Mouse (Mus musculus) heart, postnatal 0 days (tissue): ENCODE data around the gene Myrf. TPM values are rescaled to one million over a fixed set of nuclear protein-coding genes. Genes with fewer than 3 reads are reported as not detected.
A peak's percentile ranks its signal among the peaks of the same experiment; 100 is the strongest.

Experiments
- ATAC-seq: fragments of 200-750 bp; cut with Nextera tagmentation; 2 replicates; pipeline ENCODE4 v1.8.0; 2017; ENCODE audit warnings: low read depth, moderate number of reproducible peaks, moderate library complexity; ENCODE audit not compliant: insufficient read depth
- DNase-seq: peaks from one replicate; pipeline ENCODE4 v3.0.0-alpha.2; 2016; ENCODE audit warnings: low spot score
- H3K27ac ChIP-seq: fragments of 300-500 bp; sonication (generic); 2 replicates; pipeline ENCODE4 v1.5.1; 2014; ENCODE audit warnings: low read depth, mild to moderate bottlenecking
- H3K27me3 ChIP-seq: fragments of 300-500 bp; sonication (generic); 2 replicates; pipeline ENCODE4 v1.6.1; 2014; ENCODE audit warnings: low read length, mixed read lengths; ENCODE audit not compliant: control insufficient read depth, insufficient read depth
- H3K36me3 ChIP-seq: fragments of 300-500 bp; sonication (generic); replicated peaks from 2 replicates; pipeline ENCODE4 v1.6.1; 2014; ENCODE audit warnings: low read length, mixed read lengths; ENCODE audit not compliant: control insufficient read depth, insufficient read depth
- H3K4me1 ChIP-seq: fragments of 300-500 bp; sonication (generic); 2 replicates; pipeline ENCODE4 v1.6.1; 2014; ENCODE audit warnings: antibody characterized with exemption; ENCODE audit not compliant: control insufficient read depth, insufficient read depth
- H3K4me2 ChIP-seq: fragments of 300-500 bp; sonication (generic); 2 replicates; pipeline ENCODE4 v1.6.1; 2014; ENCODE audit warnings: low read depth, mild to moderate bottlenecking, low read length, moderate library complexity
- H3K4me3 ChIP-seq: fragments of 300-500 bp; sonication (generic); 2 replicates; pipeline ENCODE4 v1.5.1; 2014; ENCODE audit warnings: low read depth, low read length
- H3K9ac ChIP-seq: fragments of 300-500 bp; sonication (generic); replicated peaks from 2 replicates; pipeline ENCODE4 v1.6.1; 2014; ENCODE audit warnings: low read depth, low read length, mixed read lengths
- H3K9me3 ChIP-seq: fragments of 300-500 bp; sonication (generic); replicated peaks from 2 replicates; pipeline ENCODE4 v1.6.1; 2016; ENCODE audit warnings: low read length; ENCODE audit not compliant: control insufficient read depth
- CTCF ChIP-seq: IDR thresholded peaks from 2 replicates; pipeline ENCODE4 v1.5.1; 2016; ENCODE audit warnings: antibody characterized with exemption, control low read depth, low read depth
- EP300 ChIP-seq: IDR thresholded peaks from 2 replicates; pipeline ENCODE4 v1.6.1; 2016; ENCODE audit warnings: antibody characterized with exemption, low read depth
- WGBS: fragments of 180-500 bp; shearing (Covaris S2); extraction: QIAGEN DNeasy Blood & Tissue Kit; methylation state at CpG from one replicate; pipeline ENCODE4 v1.1.7; 2014; 5-methylcytosine and 5-hydroxymethylcytosine counted together
- polyA plus RNA-seq: library from polyadenylated mRNA; unstranded; fragments of >200 nt; fragmentation: Nextera tagmentation; extraction: Ambion mirVana; gene quantifications from 2 replicates; pipeline ENCODE4 v1.2.1, GENCODE M21; 2015
- total RNA-seq: library from RNA; depleted of rRNA; stranded (reverse); fragments of >200 nt; gene quantifications from 2 replicates; pipeline ENCODE4 v1.2.3, GENCODE M21; 2014; ENCODE audit warnings: low replicate concordance

The Myrf gene
- total and polyA plus RNA-seq, 2 experiments from 2014 or later, result 1.3 to 4.9 TPM

- ATAC-seq (no peak), DNase-seq (no peak)
- Histone ChIP-seq H3K4me2 (no peak overlapping the region), H3K9me3 (no peaks in the 10 kb centered on the region), H3K27ac (no peak overlapping the region), H3K4me1 (peaks cover 5% of the 10 kb centered on the region; the same call in 1 of the 2 replicates), H3K36me3 (peaks cover 39% of the 10 kb centered on the region), H3K9ac (no peak overlapping the region), H3K27me3 (no peaks in the 10 kb centered on the region), H3K4me3 (no peak overlapping the region)
- WGBS, result 57% methylated on average over 2 of the region's 2 CpGs
- no peak for TF ChIP-seq CTCF
- no peak for TF ChIP-seq EP300
These were observed 42.3 kb downstream of the Myrf start for GRCm38 (mm10) chr19:10198286-10198685.

- H3K36me3 ChIP-seq, result peaks cover 50% of the 10 kb centered on the region
- H3K27me3 ChIP-seq, result no peaks in the 10 kb centered on the region
- no peaks in the 10 kb centered on the region for H3K9me3 ChIP-seq
- H3K9ac ChIP-seq, result no peak overlapping the region
- no peak overlapping the region for H3K4me2 ChIP-seq
- ATAC-seq (no peak), DNase-seq (no peak)
- no peak overlapping the region for H3K27ac ChIP-seq
- H3K4me1 ChIP-seq, result no peaks in the 10 kb centered on the region
- no peak for TF ChIP-seq EP300
- no peak for TF ChIP-seq CTCF
- H3K4me3 ChIP-seq, result no peak overlapping the region
- WGBS, result 90% methylated on average over 4 of the region's 4 CpGs
These were observed 43.4 kb downstream of the Myrf start for GRCm38 (mm10) chr19:10197130-10197529.

- no peak overlapping the region for H3K4me2 ChIP-seq
- H3K4me3 ChIP-seq, result no peak overlapping the region
- H3K9me3 ChIP-seq, result no peaks in the 10 kb centered on the region
- no peaks in the 10 kb centered on the region for H3K4me1 ChIP-seq
- 73% methylated on average over 5 of the region's 5 CpGs for WGBS
- H3K36me3 ChIP-seq, result peaks cover 51% of the 10 kb centered on the region
- H3K27ac ChIP-seq, result no peak overlapping the region
- DNase-seq, result no peak
- H3K27me3 ChIP-seq, result no peaks in the 10 kb centered on the region
- ATAC-seq, result no peak
- no peak for TF ChIP-seq CTCF
- no peak for TF ChIP-seq EP300
- no peak overlapping the region for H3K9ac ChIP-seq
These were observed 45.3 kb downstream of the Myrf start for GRCm38 (mm10) chr19:10195252-10195651.

GRCm38 (mm10) chr19:10194337-10194736 lies 46.2 kb downstream of the Myrf start:
- TF ChIP-seq EP300 (no peak), CTCF (no peak)
- ATAC-seq (no peak), DNase-seq (no peak)
- H3K27ac ChIP-seq, result no peak overlapping the region
- no peak overlapping the region for H3K4me3 ChIP-seq
- H3K9ac ChIP-seq, result no peak overlapping the region
- WGBS, result 84% methylated on average over 11 of the region's 11 CpGs
- H3K4me2 ChIP-seq, result no peak overlapping the region
- no peaks in the 10 kb centered on the region for H3K27me3 ChIP-seq
- H3K9me3 ChIP-seq, result no peaks in the 10 kb centered on the region
- H3K4me1 ChIP-seq, result no peaks in the 10 kb centered on the region
- H3K36me3 ChIP-seq, result peaks cover 51% of the 10 kb centered on the region

- TF ChIP-seq EP300, result no peak
- TF ChIP-seq CTCF, result no peak
- Histone ChIP-seq H3K27ac (no peak overlapping the region), H3K36me3 (peaks cover 78% of the 10 kb centered on the region), H3K9ac (no peak overlapping the region), H3K27me3 (no peaks in the 10 kb centered on the region), H3K4me2 (no peak overlapping the region), H3K4me3 (no peak overlapping the region), H3K9me3 (no peaks in the 10 kb centered on the region), H3K4me1 (no peaks in the 10 kb centered on the region)
- ATAC-seq, result no peak
- WGBS, result 54% methylated on average over 7 of the region's 7 CpGs
- no peak for DNase-seq
These were observed 49.2 kb downstream of the Myrf start for GRCm38 (mm10) chr19:10191326-10191725.

- no peak for TF ChIP-seq EP300
- TF ChIP-seq CTCF, result peak; percentile 73
- H3K9me3 ChIP-seq, result no peaks in the 10 kb centered on the region
These were observed 49.8 kb downstream of the Myrf start for GRCm38 (mm10) chr19:10190796-10191195.

More at GRCm38 (mm10) chr19:10190796-10191195, 49.8 kb downstream of the Myrf start:
- ATAC-seq, result 0 out of 2 replicates have a peak, but pooled peaks have one; percentile 53
- H3K27me3 ChIP-seq, result no peaks in the 10 kb centered on the region
- WGBS, result 42% methylated on average over 2 of the region's 2 CpGs
- no peaks in the 10 kb centered on the region for H3K4me1 ChIP-seq
- no peak overlapping the region for H3K4me3 ChIP-seq
- H3K4me2 ChIP-seq, result no peak overlapping the region
- no peak overlapping the region for H3K27ac ChIP-seq
- H3K9ac ChIP-seq, result no peak overlapping the region
- H3K36me3 ChIP-seq, result peaks cover 83% of the 10 kb centered on the region
- DNase-seq, result peak; percentile 62
